Mouse (Mus musculus) common myeloid progenitor, adult 5-6 weeks (primary cell): Measurements from ENCODE around the gene Mterf1b. TPM values are rescaled to one million over a fixed set of nuclear protein-coding genes. Genes with fewer than 3 reads are reported as not detected.
A peak's percentile ranks its signal among the peaks of the same experiment; 100 is the strongest.
"Not testable (repeated sequence)": the region's sequence is repeated elsewhere in the genome, so short reads cannot be mapped to it uniquely, and the experiment has no call there.

ENCODE experiments used
- ATAC-seq: replicated peaks from 2 replicates; pipeline ENCODE4 v1.8.0; 2016; ENCODE audit warnings: low read depth, mild to moderate bottlenecking, moderate TSS enrichment, inconsistent platforms; ENCODE audit not compliant: poor library complexity, severe bottlenecking
- total RNA-seq: library from RNA; stranded (forward); fragments of 200-1000, 187-1606 nt; gene quantifications from 2 replicates; pipeline ENCODE4 v1.2.3, GENCODE M21; 2017

Gene Mterf1b
- 0.34 and 5.2 TPM in 2 replicates for total RNA-seq

DNA sequence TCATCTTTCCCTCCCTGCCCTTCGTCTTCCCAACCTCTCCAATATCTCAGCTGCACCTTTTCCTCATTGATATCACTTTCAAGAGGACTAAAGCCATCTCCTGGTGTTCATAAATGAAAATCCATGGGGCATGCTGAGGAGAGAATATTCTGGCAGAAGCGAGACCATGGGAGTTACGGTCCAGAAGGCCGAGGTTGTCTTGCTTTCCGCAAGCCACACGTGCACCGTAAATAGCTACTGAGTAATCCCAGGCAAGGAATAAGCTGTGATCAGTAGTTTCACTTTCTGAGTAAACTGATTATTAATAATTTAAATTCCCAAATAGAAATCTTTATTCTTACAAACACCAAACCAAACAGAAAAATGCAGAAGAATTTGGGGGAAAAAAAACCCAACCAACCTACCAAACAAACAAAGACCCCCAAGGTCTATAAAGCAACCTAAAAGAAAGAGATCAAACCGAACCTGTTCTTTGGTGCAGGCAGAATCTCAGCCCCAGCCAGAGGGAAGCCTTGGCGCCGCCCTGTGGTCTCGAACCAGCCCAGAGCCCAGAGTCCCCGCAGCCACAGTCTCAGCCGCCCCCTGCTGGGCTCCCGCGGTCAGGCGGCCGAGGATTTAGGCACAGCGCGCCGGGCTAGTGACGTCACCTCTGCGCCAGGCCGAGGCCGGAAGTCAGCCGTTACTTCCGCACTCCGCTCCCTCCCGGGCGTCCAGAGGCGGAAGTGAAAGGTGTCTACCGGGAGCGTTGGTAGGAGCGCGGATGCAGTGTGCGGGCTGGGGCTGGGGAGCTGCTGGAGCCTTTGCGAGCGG, at the start of gene Mterf1b:
TSS of gene Mterf1b (plus strand) at position 697 of the 810 bp plus-strand sequence.
- peak; percentile 99 for ATAC-seq

DNA sequence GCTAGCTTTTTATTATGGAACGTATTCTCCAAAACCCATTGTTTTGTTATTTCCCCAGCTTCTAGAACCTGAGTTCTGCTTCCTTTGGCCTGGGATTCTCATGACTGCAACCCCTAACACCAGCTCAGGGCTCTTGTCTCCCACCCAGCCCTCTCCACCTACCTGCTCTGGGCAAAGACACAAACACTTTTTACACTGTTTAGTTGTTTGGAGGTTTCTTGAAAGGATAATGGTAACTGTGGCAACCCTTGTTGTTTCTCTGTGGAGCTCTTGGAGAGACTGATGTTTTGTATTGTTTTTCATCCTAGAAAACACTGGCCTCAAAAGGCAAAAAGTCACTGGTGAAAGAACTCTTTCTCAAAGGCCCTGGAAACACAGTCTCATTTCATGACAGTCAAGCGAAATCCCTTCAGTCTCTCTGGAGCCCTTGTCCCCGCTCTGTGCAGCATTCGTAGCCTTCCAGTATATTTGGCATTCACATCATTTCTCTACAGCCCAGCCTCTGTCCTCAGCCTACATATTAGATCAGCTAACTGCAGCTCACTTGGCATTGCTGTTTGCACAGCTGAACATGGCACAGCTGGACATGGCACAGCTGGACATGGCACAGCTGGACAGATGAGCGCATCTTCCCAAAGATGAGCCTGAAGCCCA, 32.6 kb upstream of the Mterf1b start:
- ATAC-seq: not testable (repeated sequence)

GRCm38 (mm10) chr5:4161554-4161953, 30.6 kb upstream of the Mterf1b start:
- ATAC-seq: no peak

DNA sequence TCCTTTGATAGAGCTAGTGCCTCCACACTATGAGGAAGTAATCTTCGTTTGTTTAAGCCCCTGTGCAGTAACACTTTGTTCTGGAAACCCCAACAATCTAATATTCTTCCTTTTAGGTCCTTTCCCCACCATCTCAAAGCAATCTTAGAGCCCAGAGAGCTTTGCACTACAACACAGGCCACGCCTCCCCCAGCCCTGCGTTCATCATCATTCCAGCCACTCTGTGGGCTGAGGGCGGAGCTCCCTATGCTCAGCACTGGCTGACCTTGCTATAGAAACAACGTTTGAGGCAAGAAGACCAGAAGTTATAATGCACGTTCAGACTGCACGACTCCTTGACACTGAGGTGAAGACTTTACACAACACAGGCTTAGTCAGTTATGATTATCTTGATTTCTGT, 29.7 kb upstream of the Mterf1b start:
- no peak for ATAC-seq

DNA sequence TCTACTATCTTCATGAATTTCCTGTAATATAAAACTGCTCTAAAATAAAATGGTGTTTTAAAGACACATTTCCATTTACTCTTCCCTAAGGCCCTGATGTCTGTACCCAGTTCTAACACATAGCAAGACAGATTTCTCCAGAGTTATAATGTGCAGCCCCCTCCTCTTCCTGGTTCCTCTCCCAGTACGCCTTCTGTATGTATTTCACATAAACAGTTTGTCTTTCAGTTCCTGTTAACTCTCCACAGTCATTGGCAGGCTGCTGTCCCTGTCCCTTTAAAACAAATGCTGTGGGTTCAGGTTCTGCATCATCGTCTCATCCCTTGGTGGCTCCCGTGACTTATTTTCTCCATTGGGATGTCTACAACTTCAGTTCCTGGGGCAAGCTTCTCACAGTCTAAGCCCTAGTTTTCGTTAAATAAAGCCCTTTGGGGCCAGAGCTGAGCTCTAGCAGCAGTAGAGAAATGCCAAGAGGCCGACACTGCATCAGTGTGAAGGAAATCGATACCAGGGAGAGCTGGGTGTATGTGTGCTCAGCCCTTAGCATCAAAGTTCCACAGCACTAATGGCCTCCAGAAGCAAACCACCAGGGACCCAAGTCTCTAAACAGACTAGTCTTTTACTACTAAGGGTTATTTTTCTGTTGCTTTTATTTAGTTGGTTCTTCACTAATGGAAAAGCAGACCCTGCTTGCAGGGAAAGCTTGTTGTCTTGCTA, 24.2 kb upstream of the Mterf1b start:
- not testable (repeated sequence) for ATAC-seq

GRCm38 (mm10) chr5:4168530-4168926, 23.6 kb upstream of the Mterf1b start:
- not testable (repeated sequence) for ATAC-seq

DNA sequence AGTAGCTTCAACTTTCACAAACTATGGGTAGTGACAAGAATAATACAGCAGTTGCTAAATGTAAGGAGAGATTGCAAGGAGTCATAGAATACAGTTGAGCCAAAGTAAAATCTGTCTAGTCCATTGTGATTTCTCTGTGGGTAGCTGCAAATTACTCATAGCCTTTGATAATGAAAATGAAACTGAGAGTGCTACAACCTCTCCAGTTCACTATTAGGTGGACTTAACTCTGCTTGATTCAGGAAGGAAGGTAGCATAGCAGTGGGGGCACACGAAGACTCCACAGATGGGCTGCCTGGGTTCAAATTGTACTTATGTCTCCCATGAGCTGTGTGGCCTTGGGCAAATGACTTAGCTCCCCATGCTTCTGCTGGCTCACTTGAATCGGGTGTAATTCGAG, 15.7 kb upstream of the Mterf1b start:
- ATAC-seq: not testable (repeated sequence)

DNA sequence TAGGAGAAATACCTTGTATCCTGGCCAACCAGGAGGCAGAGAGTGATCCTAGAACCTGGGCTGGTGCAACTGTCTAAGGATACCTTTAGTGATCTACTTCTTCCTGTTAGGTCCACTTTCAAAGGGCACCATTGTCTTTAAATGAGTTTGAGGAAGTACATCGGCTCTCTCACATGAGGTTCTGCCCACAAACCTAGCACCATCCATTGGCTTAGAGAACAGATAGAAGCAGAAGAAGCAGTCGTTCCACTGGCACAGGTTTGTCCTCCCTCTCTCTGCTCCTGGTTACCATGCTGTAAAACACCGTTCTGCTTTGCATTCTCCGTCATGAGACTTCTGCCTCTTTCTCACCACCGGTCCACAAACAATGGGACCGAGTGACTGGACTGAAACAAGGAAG, 12.8 kb upstream of the Mterf1b start:
- ATAC-seq: peak; percentile 73

DNA sequence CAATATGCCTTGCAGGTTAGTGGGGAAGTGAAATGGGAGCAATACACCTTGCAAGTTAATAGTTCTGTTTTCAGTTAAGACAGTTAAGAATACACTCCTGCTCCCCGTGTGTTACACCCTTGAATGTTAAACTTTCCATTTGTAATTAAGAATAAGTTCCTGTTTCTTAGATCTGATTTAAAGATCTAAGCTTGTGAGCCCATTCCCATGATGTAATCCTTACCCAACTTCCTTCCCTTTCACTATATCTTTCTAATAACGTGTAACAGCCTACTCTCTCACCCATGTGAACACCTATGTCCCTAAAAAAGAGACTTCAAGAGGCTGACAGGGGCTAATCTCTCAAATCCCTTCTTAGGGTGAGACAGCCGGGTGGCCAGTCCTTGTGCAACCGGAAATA, 5.4 kb upstream of the Mterf1b start:
- ATAC-seq: peak; percentile 71

DNA sequence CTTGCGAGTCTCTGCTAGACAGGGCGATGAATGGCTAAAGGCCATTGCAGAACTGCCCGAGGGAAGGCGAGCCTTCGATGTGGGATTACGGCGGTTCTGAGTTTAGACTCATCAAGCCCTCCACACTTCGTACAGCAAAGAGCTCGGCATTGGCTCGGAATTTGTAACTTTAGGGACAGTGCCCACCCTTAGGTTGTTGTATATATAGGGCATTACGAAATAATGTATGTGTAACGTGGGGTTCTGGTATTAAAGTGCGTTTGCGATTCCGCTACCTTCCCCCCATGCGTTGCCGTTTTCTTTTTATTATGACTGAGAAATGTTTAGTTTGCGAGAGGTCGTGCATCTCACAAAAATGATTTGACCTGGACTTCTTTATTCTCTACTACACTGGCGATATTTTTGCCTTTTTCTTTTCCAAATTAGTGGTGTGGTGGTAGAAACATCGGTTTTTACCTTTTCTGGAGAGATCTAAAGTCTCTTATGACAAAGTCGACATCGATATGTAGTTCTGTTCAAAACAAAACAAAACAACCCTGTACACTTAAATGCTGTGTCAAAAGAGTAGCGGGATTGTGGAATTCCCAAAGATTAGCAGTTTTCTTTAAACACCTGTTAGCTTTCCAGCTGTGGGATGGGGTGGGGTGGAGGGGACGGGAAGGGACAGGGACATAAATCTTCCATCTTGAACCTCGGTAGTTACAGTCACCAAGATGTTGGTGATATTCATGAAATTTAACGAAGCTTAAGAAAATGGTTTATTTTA, 497 bp downstream of the Mterf1b start:
- ATAC-seq: not testable (repeated sequence)

DNA sequence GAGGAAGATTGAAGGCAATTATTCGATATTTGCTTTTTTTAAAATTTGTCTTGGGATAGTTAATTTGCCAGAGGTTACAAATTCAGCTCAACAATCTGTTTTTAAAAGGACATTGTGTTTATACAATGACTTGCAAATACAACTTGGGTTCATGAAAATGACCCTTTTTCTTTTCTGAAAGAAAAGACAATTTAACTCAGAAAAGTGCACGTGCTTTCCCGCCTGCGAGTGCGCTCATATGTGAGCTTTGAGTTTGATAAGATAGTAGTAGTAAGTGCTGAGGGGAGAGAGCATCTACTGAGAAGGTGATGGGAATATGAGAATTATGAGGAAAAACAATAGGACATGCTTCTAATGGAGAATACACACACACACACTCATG, 1.1 kb downstream of the Mterf1b start:
- no peak for ATAC-seq

GRCm38 (mm10) chr5:4194166-4194565, 2.0 kb downstream of the Mterf1b start:
- no peak for ATAC-seq

DNA sequence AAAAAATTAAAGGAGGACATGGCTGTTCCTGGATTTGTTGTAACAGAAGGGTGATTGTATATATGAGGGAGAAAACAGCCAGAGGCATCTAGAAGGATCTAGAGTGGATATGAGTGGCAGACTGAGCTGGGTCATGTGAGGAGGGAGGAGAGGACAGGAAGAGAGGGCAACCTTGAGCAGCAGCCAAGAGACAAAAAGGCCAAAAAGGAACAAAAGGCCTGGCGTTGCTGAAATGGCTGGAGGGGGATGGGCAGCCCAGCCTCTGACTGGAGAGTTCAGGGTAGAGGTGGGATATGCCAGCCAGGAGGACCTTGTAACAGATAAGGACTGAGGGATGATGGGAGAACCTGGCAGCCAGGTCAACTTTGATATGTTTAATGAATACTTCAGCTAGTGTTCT, 2.9 kb downstream of the Mterf1b start:
- ATAC-seq: no peak

- peak; percentile 60 for ATAC-seq
Measured at GRCm38 (mm10) chr5:4201368-4201767, 9.2 kb downstream of the Mterf1b start.

GRCm38 (mm10) chr5:4202276-4202810, 10.2 kb downstream of the Mterf1b start:
- not testable (repeated sequence) for ATAC-seq

DNA sequence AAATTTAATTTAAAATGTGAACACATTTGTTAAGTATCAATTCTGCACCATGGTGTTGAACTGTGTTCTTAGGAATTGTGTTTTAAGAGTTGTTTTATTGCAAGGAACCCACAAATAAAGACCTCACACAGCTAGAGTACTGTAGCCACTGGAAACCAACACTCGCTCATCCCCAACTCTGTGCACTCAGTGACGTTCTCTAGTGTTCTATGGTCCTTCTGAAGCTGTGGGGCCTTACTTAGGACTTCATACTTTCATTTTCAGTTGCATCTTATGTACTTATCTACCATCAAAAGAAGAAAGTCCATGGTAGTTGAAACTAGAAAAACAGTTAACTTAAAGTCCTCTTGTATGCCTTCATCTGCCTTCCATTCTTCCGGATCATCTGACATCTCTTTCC, 17.9 kb downstream of the Mterf1b start:
- ATAC-seq: not testable (repeated sequence)

DNA sequence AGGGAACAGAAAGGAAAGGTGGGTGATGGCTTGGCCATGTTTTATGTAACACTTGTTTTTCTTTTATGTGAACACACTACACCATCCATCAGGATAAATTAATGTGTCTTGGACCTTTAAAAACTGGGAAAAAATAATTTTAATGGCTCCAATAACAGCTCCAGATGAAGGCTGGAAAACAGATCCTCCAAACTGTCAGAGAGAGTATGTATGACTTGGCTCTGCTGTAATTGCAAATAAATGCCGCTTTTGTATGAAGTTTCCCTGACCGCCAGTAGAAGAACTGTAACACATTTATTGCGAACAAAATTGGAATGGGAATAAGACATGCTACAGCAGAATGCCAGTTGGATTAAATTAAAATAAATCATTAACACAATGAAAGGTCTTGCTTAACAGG, 29.1 kb downstream of the Mterf1b start:
- ATAC-seq: no peak

- no peak for ATAC-seq
Measured at GRCm38 (mm10) chr5:4221981-4222623, 29.9 kb downstream of the Mterf1b start.

DNA sequence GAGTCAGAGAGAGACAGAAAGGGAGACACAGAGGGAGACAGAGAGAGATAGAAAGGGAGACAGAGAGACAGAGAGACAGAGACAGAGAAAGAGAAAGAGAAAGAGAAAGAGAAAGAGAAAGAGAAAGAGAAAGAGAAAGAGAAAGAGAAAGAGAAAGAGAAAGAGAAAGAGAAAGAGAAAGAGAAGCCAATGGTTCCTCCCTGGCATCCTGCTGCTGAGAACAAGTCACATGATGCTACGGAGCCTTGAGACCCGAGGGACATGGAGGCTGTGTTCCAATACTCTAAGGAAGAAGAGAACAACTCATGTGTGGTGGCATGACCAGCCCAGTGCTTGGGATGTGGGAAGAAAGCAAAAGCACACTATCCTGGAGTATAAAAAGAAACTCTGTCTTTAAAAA, 40.0 kb downstream of the Mterf1b start:
- no peak for ATAC-seq
